Mouse (Mus musculus) megakaryocyte-erythroid progenitor cell, adult 5-6 weeks (primary cell): ENCODE results near the gene Ccdc57. TPM values are rescaled to one million over a fixed set of nuclear protein-coding genes. Genes with fewer than 3 reads are reported as not detected.

Experiments
- ATAC-seq: replicated peaks from 2 replicates; pipeline ENCODE4 v1.8.0; 2016; ENCODE audit warnings: mild to moderate bottlenecking, inconsistent platforms; ENCODE audit not compliant: severe bottlenecking, poor library complexity, low FRiP score, low TSS enrichment
- total RNA-seq, 2 experiments: library from RNA; stranded (forward) in 1 of 2; stranded (reverse) in 1 of 2; fragments of 200-1000, 215-1000 nt in 1 of 2; fragments of >200 nt in 1 of 2; fragmentation: Nextera tagmentation in 1 of 2; gene quantifications; 2 replicates each; pipeline ENCODE4 v1.2.3; 2014 to 2017

The Ccdc57 gene
- total RNA-seq (2014; fragmentation: Nextera tagmentation) (9.0 and 14.0 TPM in 2 replicates), total RNA-seq (2017) (6.4 and 6.8 TPM in 2 replicates)

DNA sequence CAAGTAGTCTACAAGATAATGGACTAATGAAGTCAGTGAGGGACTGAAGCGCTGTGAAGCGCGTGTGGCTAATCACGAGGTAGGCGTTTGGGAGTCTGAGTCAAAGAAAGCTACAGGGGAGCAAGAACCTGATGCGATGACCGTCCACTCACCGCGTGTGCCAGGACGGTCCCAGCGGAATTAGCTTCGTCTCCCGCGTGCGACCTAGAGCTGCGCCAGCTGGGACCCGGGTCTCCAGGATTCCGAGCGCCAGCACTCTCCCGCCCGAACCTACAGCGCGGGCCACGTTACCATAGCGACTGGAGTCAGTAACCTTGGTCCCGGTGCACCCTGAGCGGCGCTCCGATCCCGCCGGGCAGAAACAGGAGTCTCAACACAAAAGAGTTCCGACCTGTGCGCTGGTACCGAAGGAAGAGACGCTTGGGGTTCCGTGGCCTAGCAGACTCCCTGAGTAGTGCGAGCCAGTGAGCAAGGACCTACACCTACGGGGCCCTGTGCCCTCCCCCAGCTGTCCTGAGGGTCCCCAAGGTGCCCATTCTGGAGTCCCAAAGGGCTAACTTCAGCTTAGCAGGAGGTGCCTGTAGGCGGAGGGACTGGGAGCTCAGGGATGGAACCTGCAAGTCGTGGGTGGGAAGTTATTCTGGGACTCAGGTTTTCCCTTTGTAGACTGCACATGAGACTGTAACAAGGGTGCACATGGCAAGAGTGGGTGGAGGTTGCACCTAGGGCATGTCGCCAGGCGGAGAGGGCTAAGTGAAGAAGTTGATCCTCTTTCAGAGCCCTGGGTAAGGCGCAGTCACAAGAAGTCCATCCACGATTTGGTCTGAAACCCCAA is at the start of gene Ccdc57:
Gene Ccdc57, minus strand, starts transcription at position 309 of the 835 bp plus-strand sequence.
- ATAC-seq: peak; percentile 93

DNA sequence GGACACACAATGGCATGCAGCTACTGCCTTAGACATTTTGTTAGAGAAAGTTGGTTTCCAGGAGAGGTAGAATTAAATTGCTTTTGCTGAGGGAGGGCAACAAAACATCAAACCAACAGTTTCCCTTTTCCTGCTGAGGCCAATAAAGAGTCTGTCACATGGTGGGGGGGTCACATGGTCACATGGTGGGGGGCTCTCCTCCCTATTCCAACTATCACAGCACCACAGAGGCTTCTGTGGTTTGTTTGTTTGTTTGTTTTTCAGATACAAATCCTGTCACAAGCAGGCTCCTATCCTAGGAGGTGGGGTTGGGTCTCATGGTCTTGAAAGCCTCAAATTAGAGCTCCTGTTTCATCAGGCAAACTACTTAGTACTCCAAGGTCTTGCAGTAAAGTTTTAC is 49.8 kb upstream of the Ccdc57 start:
- no peak for ATAC-seq

DNA sequence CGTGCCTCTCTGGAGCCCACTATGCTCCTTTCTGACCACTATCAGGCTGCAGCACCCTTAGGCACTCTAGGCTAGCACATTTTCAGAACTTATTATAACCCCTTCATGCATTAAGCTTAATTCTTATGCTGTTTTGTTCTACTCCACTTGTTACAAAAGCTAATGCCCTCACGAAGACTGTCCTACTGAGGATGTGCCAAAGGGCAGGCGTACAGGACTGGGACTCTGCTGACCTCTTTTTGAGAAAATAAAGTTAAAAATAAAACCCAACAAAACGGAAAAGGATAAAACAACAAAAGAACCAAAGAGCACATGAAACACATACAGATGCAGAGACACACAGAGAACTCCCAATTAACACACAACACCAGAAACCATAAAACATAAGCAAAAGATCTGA is 49.0 kb upstream of the Ccdc57 start:
- no peak for ATAC-seq

DNA sequence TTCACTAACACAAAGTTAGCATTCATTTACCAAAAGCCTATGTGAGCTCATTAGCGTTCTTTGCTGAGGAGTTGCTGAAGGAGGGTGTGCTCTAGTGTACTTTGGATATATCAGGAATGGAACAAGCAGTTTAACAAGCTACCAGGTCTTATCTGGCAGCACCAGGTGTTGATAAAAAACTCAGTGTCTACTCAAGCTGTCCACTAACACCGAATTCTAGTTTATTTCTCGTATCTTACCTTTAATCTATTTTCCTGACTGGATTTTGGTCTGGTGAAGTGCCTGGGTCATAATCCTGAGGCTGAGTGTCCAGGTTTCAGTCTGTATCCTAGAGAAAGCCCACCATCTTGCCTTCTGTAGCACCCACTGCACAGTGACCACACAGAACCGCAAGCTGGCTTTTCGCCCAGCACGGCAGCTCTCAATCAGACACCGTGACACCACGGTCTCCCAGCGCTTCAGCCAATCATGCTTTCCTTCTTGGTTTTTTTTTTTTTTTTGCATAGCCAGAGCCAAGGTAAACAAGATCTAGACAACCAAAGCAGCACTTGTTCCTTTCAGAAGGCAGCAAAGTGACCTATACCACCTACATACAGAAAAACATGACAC is 47.9 kb upstream of the Ccdc57 start:
- ATAC-seq: peak; percentile 94

GRCm38 (mm10) chr11:120979711-120980426 is 47.2 kb upstream of the Ccdc57 start:
- peak; percentile 38 for ATAC-seq

DNA sequence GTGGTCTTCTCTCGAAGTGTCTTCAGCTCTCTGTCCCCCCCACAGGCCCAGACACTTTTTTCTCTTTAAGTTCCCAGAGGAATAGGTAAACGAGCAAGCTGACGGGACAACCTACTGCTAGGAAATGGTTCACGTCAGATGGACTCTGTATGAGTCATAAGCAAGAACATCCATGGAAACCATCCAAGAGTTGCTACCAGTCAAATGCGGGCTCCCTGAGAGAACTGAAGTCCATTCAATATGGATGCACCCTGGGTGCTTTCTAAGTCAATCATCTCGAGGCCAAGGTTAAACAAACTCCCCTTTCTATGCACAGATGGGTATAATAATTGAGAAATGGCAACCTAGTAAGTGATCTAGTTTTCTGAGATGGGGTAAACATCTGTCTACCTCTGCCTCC is 40.6 kb upstream of the Ccdc57 start:
- no peak for ATAC-seq

DNA sequence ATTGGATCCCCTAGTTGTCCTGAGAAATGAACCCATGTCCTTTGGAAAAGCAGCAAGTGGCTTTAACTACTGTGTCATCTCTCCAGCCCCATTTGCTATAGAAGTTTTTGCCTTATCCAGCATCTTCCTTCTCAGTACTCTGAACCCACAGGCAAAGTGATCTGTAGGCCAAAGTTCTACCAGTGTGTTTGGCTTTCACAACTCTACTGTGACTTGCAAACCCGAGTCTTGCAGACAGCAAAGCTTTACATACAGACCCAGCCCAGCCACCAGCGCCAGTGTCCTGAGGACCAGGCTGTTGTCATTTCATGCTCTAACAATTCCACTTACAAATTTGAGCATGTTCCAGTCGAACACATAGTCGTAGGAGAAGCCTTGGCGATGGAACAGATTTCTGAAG is 38.6 kb upstream of the Ccdc57 start:
- ATAC-seq: no peak

- ATAC-seq: no peak
Measured at GRCm38 (mm10) chr11:120969742-120970141, 37.1 kb upstream of the Ccdc57 start.

- ATAC-seq: no peak
Measured at GRCm38 (mm10) chr11:120965587-120965986, 32.9 kb upstream of the Ccdc57 start.

DNA sequence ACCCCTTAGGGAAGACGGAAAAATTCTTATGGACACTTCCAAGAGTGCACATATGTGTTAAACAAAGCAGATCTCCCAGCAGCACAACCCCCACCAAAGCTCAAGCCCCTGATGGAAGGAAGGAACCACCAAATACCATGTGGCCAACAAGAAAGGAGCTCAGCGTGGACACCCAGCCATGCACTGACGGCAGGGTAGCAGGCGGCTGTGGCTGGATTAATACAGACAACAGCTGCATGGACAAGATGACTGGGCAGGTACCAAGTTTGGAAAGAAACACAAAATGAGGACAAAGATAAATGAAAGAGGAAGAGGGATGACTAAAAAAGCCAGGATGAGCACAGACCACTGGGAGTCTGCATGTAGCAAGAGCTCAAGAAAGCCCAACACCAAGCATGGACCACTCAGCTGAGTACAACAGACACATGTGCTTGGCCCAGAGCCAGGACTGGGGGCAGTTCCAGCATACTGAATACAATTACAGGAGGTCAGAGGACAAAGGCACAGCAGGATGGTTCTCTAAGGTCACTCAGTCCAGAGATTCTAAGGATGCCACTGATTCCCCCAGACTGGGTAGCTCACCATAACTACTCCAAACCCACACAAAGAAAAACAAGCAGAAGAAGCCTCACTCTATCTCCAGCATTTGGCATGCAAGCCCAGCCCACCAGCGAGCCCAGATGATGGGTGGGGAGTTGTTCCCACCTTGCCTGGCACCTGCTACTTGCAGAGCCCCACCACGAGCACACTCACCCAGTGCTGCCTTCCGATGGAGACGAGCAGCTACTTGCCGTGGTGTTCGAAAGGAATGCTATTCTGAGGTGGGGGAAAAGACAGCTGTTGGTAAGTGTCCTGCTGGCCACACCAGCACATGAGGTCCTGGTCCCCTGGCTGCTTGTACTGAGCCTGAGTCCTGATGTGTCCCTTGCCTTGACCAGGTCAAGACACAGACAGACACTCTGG is 31.8 kb upstream of the Ccdc57 start:
- ATAC-seq: no peak

DNA sequence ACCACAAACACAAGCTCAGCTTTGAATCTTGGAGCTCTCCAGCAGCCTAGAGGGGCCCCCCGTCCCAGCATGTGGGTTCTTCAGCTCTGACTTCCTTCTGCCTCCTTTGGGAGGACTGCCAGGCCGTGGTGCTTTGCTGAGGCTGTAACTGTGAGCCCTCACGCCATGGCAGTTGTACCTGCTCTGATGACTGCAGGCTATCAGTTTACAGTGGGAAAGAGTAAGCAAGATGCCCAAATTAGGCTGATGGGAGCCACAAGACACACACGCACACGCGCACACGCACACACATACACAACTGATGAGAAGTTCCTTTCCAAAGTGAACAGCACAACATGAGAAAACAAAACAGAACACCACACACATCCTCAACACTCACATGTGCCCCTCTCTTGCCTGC is 30.2 kb upstream of the Ccdc57 start:
- ATAC-seq: no peak

GRCm38 (mm10) chr11:120962050-120962771 is 29.5 kb upstream of the Ccdc57 start:
- ATAC-seq: no peak

- ATAC-seq: no peak
Measured at GRCm38 (mm10) chr11:120961594-120961993, 28.9 kb upstream of the Ccdc57 start.

- no peak for ATAC-seq
Measured at GRCm38 (mm10) chr11:120960248-120960647, 27.6 kb upstream of the Ccdc57 start.

DNA sequence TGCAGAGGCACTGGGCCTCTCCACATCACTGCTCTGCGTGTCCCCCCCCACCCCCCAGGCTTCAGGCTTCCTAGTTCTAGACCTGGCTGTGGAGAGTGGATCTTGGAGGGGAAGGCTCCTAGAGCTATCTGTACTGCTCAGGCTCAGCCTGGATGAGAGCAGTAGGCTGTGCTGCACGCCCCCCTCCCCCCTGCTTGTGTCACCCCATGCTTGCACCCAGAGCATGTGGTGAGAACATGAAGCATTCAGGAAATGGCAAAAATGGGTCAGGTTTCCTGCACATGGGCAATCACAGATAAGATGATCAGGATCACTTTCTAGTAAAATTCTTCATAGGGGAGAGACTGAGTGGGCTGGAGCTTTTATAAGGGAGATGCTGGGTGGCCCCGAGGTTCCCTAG is 26.9 kb upstream of the Ccdc57 start:
- ATAC-seq: peak; percentile 37

DNA sequence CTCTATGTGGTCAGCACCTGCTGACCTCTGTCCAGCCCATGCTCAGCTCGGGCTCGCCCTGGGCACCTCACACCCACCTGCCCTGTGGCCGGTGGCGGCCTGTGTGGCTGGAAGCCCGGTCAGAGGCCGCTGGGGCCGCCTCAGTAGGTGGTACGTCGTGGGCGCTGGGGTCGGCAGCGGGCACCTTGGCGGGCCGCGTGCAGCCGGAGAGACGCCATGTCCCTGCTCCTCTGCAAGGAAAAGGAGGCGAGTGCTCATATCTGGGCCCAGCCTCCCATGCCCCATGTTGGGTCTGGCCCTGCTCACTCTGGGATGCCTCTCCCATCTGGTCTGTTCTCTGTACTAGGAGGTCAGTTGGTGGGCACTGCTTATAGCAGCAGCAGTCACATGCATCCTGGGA is 26.4 kb upstream of the Ccdc57 start:
- no peak for ATAC-seq

DNA sequence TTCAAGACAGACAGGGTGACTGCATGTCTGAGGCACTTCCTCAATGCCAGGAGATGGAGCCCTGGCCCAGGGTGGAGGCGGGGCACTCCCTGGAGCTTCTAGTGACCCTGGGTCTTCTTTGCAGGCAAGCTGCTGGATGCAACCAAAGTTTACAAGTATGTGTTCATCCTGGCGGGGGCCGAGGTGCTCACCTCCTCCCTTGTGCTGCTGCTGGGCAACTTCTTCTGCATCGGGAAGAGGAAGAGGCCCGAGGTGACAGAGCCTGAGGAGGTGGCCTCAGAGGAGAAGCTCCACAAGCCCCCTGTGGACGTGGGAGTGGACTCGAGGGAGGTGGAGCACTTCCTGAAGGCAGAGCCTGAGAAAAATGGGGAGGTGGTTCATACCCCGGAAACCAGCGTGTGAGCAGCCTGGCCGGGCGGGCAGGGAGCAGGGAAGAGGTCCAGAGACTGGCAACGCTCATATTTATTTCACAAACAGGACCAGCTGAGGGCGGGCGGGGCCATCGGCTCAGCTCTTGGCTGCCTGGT is 25.1 kb upstream of the Ccdc57 start:
- no peak for ATAC-seq

DNA sequence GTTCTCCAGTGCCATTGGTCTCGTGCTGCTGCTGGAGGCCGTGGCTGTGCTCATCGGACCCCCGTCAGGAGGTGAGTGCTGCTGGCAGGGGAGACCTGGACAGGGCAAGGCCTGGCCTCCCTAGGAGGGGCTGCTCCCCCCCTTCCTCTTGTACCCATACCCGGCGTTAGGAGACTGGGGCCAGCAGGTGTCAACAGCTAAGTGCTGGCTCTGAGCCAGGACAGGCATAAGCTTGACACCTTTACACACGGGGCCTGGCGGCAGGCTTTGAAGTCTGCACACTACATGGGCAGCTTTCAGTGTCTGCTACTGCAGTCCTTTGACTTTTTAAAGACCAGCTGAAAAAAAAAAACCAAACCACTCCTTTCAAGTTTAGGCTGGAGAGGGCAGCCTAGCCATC is 24.4 kb upstream of the Ccdc57 start:
- ATAC-seq: no peak
